ENCODE assay signal across 8 mouse cellular contexts in the genomic region with DNA sequence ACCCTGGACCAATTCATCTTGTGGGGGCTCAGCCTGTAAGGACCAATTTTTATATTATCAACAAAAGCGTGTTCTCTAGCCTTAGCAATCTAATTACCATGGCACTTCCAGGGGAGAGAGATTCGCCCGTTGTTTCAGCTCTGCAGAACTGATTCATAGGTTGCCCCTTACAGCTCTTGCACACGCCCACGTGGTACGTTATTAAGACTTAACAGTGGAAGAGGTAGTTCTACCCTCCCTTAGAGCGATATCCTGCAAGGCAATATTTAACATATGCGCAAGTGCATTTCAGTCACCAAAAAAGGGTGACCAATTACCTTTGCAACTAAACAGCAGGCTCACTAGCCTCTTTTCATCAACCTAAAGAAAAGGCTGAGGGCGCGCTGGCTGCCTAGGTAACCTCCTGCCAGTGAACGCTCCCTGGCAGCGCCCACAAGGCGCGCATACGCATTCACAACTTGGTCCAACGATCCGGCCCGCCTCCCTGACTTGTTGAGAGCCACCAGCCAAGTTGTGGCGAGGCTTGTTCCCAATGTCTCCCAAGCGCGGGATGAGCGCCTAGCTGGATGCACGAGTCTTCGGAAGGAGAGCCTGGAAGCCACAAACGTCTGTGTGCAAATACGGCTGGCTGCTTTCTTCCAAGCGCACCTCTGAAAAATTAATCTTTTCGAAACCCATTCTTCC. TPM values are rescaled to one million over a fixed set of nuclear protein-coding genes. Genes with fewer than 3 reads are reported as not detected.
DNase-seq lines count a peak whose midpoint lies in the region; ATAC-seq and TF ChIP-seq lines count a peak whose summit lies in the region.

No protein-coding gene starts in this region.

- no peaks in the 10 kb centered on the region; the same call in none of the 2 replicates for H3K27me3 ChIP-seq in liver, embryonic 11.5 days (replicated peaks; ENCODE audit: control insufficient read depth, insufficient read depth, low read length)
- peaks cover 71% of the 10 kb centered on the region for H3K27me3 ChIP-seq in forebrain, embryonic 10.5 days (ENCODE audit: poor library complexity, severe bottlenecking)
- H3K27me3 ChIP-seq in hindbrain, embryonic 16.5 days (replicated peaks; ENCODE audit: control insufficient read depth, insufficient read depth, low read length): no peaks in the 10 kb centered on the region
- no peaks in the 10 kb centered on the region for H3K27me3 ChIP-seq in lung, postnatal 0 days (replicated peaks; ENCODE audit: insufficient read depth, low read length)
- no peaks in the 10 kb centered on the region for H3K27me3 ChIP-seq in stomach, postnatal 0 days (ENCODE audit: control insufficient read depth, insufficient read depth, low read length)

- peak overlapping the region; percentile 61 for H3K4me2 ChIP-seq in liver, embryonic 11.5 days
- H3K4me2 ChIP-seq in hindbrain, embryonic 16.5 days (ENCODE audit: low read length): peak overlapping the region; percentile 88
- peak overlapping the region; percentile 70 for H3K4me2 ChIP-seq in lung, postnatal 0 days (replicated peaks; ENCODE audit: low read depth, low read length)
- H3K4me2 ChIP-seq in stomach, postnatal 0 days (replicated peaks; ENCODE audit: low read depth): peak overlapping the region; percentile 71

- no peak for TF ChIP-seq EP300 in lung, postnatal 0 days (IDR thresholded peaks at IDR 0.05)
- TF ChIP-seq EP300 in stomach, postnatal 0 days (optimal IDR thresholded peaks at IDR 0.05): no peak

- H3K36me3 ChIP-seq in liver, embryonic 11.5 days (ENCODE audit: control insufficient read depth, insufficient read depth, low read length): no peaks in the 10 kb centered on the region
- no peaks in the 10 kb centered on the region for H3K36me3 ChIP-seq in forebrain, embryonic 10.5 days (replicated peaks)
- H3K36me3 ChIP-seq in hindbrain, embryonic 16.5 days (ENCODE audit: control insufficient read depth, insufficient read depth, low read length): no peaks in the 10 kb centered on the region
- H3K36me3 ChIP-seq in lung, postnatal 0 days (ENCODE audit: insufficient read depth, low read length): no peaks in the 10 kb centered on the region
- H3K36me3 ChIP-seq in stomach, postnatal 0 days (ENCODE audit: control insufficient read depth, insufficient read depth, low read length): no peaks in the 10 kb centered on the region

- peak overlapping the region; percentile 32; the same call in 1 of the 2 replicates for H3K27ac ChIP-seq in liver, embryonic 11.5 days (ENCODE audit: low read depth, low read length)
- H3K27ac ChIP-seq in forebrain, embryonic 10.5 days: peak overlapping the region; percentile 84
- H3K27ac ChIP-seq in hindbrain, embryonic 16.5 days (ENCODE audit: low read depth, low read length): no peak overlapping the region
- H3K27ac ChIP-seq in lung, postnatal 0 days (ENCODE audit: low read length): no peak overlapping the region
- peak overlapping the region; percentile 53 for H3K27ac ChIP-seq in stomach, postnatal 0 days (replicated peaks)

- DNase-seq in liver, embryonic 11.5 days (ENCODE audit: low spot score): no peak
- DNase-seq in liver: no peak
- peak; percentile 39 for DNase-seq in forebrain, embryonic 10.5 days (ENCODE audit: extremely low spot score, low spot score)
- peak; percentile 22 for DNase-seq in lung, postnatal 0 days (ENCODE audit: low spot score)
- DNase-seq in stomach, postnatal 0 days (ENCODE audit: low spot score): peak; percentile 43
- DNase-seq in natural killer cell, adult 2 months (ENCODE audit: low spot score in 2 of 2): no peak
- no peak for DNase-seq in urinary bladder, postnatal 4 days (ENCODE audit: low spot score in 2 of 2)

- 21% methylated on average over 28 of the region's 28 CpGs for WGBS in liver, embryonic 11.5 days
- WGBS in forebrain, embryonic 10.5 days: 24% methylated on average over 28 of the region's 28 CpGs
- WGBS in hindbrain, embryonic 16.5 days: 17% methylated on average over 28 of the region's 28 CpGs
- WGBS in lung, postnatal 0 days: 16% methylated on average over 28 of the region's 28 CpGs
- WGBS in stomach, postnatal 0 days: 20% methylated on average over 28 of the region's 28 CpGs

- peak overlapping the region; percentile 57 for H3K9ac ChIP-seq in liver, embryonic 11.5 days (ENCODE audit: low read depth, low read length)
- no peak overlapping the region for H3K9ac ChIP-seq in hindbrain, embryonic 16.5 days (ENCODE audit: low read depth, low read length)
- no peak overlapping the region for H3K9ac ChIP-seq in lung, postnatal 0 days (replicated peaks; ENCODE audit: low read depth)
- H3K9ac ChIP-seq in stomach, postnatal 0 days (ENCODE audit: low read length): 0 out of 2 replicates have a peak overlapping the region, but pooled peaks have one; percentile 51

- no peak for TF ChIP-seq CTCF in lung, postnatal 0 days (IDR thresholded peaks at IDR 0.05)
- no peak for TF ChIP-seq CTCF in stomach, postnatal 0 days (IDR thresholded peaks at IDR 0.05; ENCODE audit: low read depth)

- H3K9me3 ChIP-seq in liver, embryonic 11.5 days (ENCODE audit: control insufficient read depth, low read length): no peaks in the 10 kb centered on the region
- no peaks in the 10 kb centered on the region for H3K9me3 ChIP-seq in forebrain, embryonic 10.5 days
- H3K9me3 ChIP-seq in hindbrain, embryonic 16.5 days (ENCODE audit: control insufficient read depth, low read length): no peaks in the 10 kb centered on the region
- no peaks in the 10 kb centered on the region for H3K9me3 ChIP-seq in lung, postnatal 0 days (ENCODE audit: low read length)
- no peaks in the 10 kb centered on the region for H3K9me3 ChIP-seq in stomach, postnatal 0 days (ENCODE audit: control insufficient read depth, low read length)

- peak overlapping the region; percentile 58 for H3K4me3 ChIP-seq in liver, embryonic 11.5 days (ENCODE audit: low read depth, low read length)
- peak overlapping the region; percentile 58 for H3K4me3 ChIP-seq in forebrain, embryonic 10.5 days
- peak overlapping the region; percentile 53 for H3K4me3 ChIP-seq in hindbrain, embryonic 16.5 days (ENCODE audit: low read length)
- peak overlapping the region; percentile 41 for H3K4me3 ChIP-seq in lung, postnatal 0 days (ENCODE audit: low read depth, low read length)
- H3K4me3 ChIP-seq in stomach, postnatal 0 days (ENCODE audit: low read depth, low read length): peak overlapping the region; percentile 44

- no peaks in the 10 kb centered on the region; the same call in 1 of the 2 replicates for H3K4me1 ChIP-seq in liver, embryonic 11.5 days (replicated peaks; ENCODE audit: control insufficient read depth, insufficient read depth, low read length)
- H3K4me1 ChIP-seq in forebrain, embryonic 10.5 days: peaks cover 60% of the 10 kb centered on the region
- peaks cover 2% of the 10 kb centered on the region; the same call in 1 of the 2 replicates for H3K4me1 ChIP-seq in hindbrain, embryonic 16.5 days (ENCODE audit: control insufficient read depth, insufficient read depth, low read depth, low read length)
- H3K4me1 ChIP-seq in lung, postnatal 0 days (ENCODE audit: insufficient read depth, low read depth, low read length): no peaks in the 10 kb centered on the region
- H3K4me1 ChIP-seq in stomach, postnatal 0 days (replicated peaks; ENCODE audit: control insufficient read depth, insufficient read depth): no peaks in the 10 kb centered on the region

- ATAC-seq in liver, embryonic 11.5 days (replicated peaks; ENCODE audit: low FRiP score): no peak
- ATAC-seq in hindbrain, embryonic 16.5 days: 0 out of 2 replicates have a peak, but pooled peaks have one; percentile 26
- ATAC-seq in lung, postnatal 0 days: no peak
- ATAC-seq in stomach, postnatal 0 days (ENCODE audit: low FRiP score, low TSS enrichment): no peak

RNA-seq across cellular contexts. Expression of a gene that starts 1.6 kb away (rescaled TPM):
- polyA plus RNA-seq in liver, embryonic 11.5 days (2014; fragmentation: Nextera tagmentation; extraction: Ambion mirVana): 524 and 545 TPM in 2 replicates
- 229 and 246 TPM in 2 replicates for polyA plus RNA-seq in forebrain, embryonic 10.5 days (2016; fragmentation: Nextera tagmentation; extraction: Ambion mirVana)
- polyA plus RNA-seq in hindbrain, embryonic 16.5 days (2015; fragmentation: Nextera tagmentation; extraction: Ambion mirVana): 78.2 and 93.5 TPM in 2 replicates
- 294 and 318 TPM in 2 replicates for polyA plus RNA-seq in lung, postnatal 0 days (2015; fragmentation: Nextera tagmentation; extraction: Ambion mirVana)
- polyA plus RNA-seq in stomach, postnatal 0 days (2015; fragmentation: Nextera tagmentation; extraction: Ambion mirVana): 238 and 253 TPM in 2 replicates

Comparison
In these comparisons a context has a peak if more than half of its experiments do, and no peak if none do; other contexts are left out.
1. DNase-seq: peak in forebrain, embryonic 10.5 days (single experiment), lung, postnatal 0 days (single experiment) and stomach, postnatal 0 days (single experiment); none in liver, embryonic 11.5 days (single experiment), liver (single experiment), natural killer cell, adult 2 months (0 of 2) and urinary bladder, postnatal 4 days (0 of 2).
2. H3K27ac ChIP-seq: peak in liver, embryonic 11.5 days (single experiment), forebrain, embryonic 10.5 days (single experiment) and stomach, postnatal 0 days (single experiment); none in hindbrain, embryonic 16.5 days (single experiment) and lung, postnatal 0 days (single experiment).
3. H3K9ac ChIP-seq: peak in liver, embryonic 11.5 days (single experiment) and stomach, postnatal 0 days (single experiment); none in hindbrain, embryonic 16.5 days (single experiment) and lung, postnatal 0 days (single experiment).
4. Peak in every context shown above with its lines, with median percentiles within 50 percentile points of each other: H3K4me2 ChIP-seq and H3K4me3 ChIP-seq.